Mouse (Mus musculus) stomach, embryonic 15.5 days (tissue): Measurements from ENCODE around the gene Dtymk. TPM values are rescaled to one million over a fixed set of nuclear protein-coding genes. Genes with fewer than 3 reads are reported as not detected.

ENCODE experiments used
- ATAC-seq: fragments of 200-750 bp; cut with Nextera tagmentation; 2 replicates; pipeline ENCODE4 v1.8.0; 2017; ENCODE audit warnings: low read depth, moderate number of reproducible peaks, moderate TSS enrichment; ENCODE audit not compliant: insufficient read depth, low FRiP score
- H3K27ac ChIP-seq: fragments of 300-500 bp; sonication (generic); 2 replicates; pipeline ENCODE4 v1.5.1; 2015; ENCODE audit warnings: mild to moderate bottlenecking, inconsistent platforms
- H3K27me3 ChIP-seq: fragments of 300-500 bp; sonication (generic); replicated peaks from 2 replicates; pipeline ENCODE4 v1.6.1; 2015; ENCODE audit warnings: inconsistent platforms
- H3K36me3 ChIP-seq: fragments of 300-500 bp; sonication (generic); 2 replicates; pipeline ENCODE4 v1.6.1; 2015; ENCODE audit warnings: inconsistent platforms
- H3K4me1 ChIP-seq: fragments of 300-500 bp; sonication (generic); 2 replicates; pipeline ENCODE4 v1.6.1; 2015; ENCODE audit warnings: inconsistent platforms
- H3K4me2 ChIP-seq: fragments of 300-500 bp; sonication (generic); 2 replicates; pipeline ENCODE4 v1.6.1; 2015; ENCODE audit warnings: mild to moderate bottlenecking, inconsistent platforms
- H3K4me3 ChIP-seq: fragments of 300-500 bp; sonication (generic); replicated peaks from 2 replicates; pipeline ENCODE4 v1.5.1; 2015; ENCODE audit warnings: inconsistent platforms
- H3K9ac ChIP-seq: fragments of 300-500 bp; sonication (generic); 2 replicates; pipeline ENCODE4 v1.6.1; 2015; ENCODE audit warnings: inconsistent platforms
- H3K9me3 ChIP-seq: fragments of 300-500 bp; sonication (generic); 2 replicates; pipeline ENCODE4 v1.6.1; 2016; ENCODE audit warnings: inconsistent platforms
- WGBS: fragments of 180-500 bp; shearing (Covaris S2); methylation state at CpG from one replicate; pipeline ENCODE4 v1.1.7; 2015; 5-methylcytosine and 5-hydroxymethylcytosine counted together
- polyA plus RNA-seq: library from polyadenylated mRNA; unstranded; fragments of >200 nt; fragmentation: Nextera tagmentation; extraction: Ambion mirVana; gene quantifications from 2 replicates; pipeline ENCODE4 v1.2.1, GENCODE M21; 2015

Gene Dtymk
- polyA plus RNA-seq, 1 experiment from 2014 or later, result 237 TPM

DNA sequence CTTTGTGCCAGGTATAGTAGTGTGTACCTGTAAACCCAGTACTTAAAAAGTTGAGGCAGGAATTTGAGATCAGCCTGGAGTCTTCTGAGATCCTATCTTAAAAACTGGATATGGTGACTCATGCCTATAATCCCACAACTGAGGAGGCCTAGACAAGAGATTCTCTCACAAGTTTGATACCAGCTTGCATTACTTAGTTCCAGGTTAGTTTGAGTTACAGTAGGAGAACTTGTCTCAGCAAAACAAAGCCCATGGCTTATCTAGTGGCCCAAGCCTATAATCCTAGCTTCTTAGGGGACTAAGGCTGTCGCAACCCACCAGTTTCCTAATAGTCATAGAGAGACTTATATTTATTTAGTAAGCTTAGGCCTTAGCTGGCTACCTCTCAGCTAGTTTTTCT, 41.7 kb downstream of the Dtymk start:
- H3K4me3 ChIP-seq, result no peak overlapping the region
- H3K27ac ChIP-seq, result no peak overlapping the region
- no peak overlapping the region for H3K4me2 ChIP-seq
- no peaks in the 10 kb centered on the region for H3K36me3 ChIP-seq
- 91% methylated on average over 1 of the region's 1 CpGs for WGBS
- H3K9ac ChIP-seq, result no peak overlapping the region
- H3K27me3 ChIP-seq, result no peaks in the 10 kb centered on the region
- peaks cover 4% of the 10 kb centered on the region for H3K4me1 ChIP-seq
- no peaks in the 10 kb centered on the region for H3K9me3 ChIP-seq
- ATAC-seq, result no peak

DNA sequence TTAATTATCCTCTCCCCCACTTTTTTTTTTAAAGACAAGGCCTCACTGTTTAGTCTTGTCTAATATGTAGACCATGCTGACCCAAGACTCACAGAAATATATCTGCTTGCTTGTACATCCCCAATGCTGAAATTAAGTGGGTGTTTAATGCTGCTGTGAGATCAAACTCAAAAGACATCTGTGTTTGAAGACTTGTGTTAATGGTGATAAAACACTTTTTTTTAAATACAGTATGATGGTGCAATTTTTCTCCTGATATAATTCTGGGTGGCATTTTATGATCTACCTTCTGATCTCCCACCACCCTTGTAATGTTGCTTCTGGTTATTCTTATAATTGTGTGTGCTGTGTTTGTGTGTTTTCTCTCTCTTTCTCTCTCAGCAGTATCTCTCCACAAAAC, 45.6 kb downstream of the Dtymk start:
- Histone ChIP-seq H3K4me3 (peak overlapping the region; percentile 99; the same call in 1 of the 2 replicates), H3K27ac (no peak overlapping the region), H3K36me3 (no peaks in the 10 kb centered on the region), H3K9me3 (no peaks in the 10 kb centered on the region), H3K27me3 (no peaks in the 10 kb centered on the region), H3K9ac (no peak overlapping the region), H3K4me2 (peak overlapping the region; percentile 88; the same call in 1 of the 2 replicates), H3K4me1 (peaks cover 4% of the 10 kb centered on the region)
- ATAC-seq, result no peak

DNA sequence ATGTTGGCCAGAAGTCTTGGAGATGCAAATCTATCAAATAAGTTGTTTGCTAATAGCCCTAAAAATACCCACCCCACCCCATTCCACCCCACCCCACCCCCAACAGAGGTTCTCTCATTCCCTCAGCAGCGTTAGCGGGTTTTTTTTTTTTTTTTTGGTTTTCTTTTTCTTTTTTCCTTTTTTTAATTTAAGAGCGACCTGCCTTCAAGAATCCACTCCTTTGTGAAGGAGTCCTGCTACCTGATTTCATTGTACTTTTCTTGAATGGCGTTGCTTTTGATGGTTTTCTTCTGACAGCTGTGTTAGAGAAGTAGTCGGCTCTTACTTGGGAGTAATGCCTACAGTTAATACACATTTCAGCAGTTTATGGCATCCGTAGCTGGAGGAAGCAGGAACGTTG, 46.1 kb downstream of the Dtymk start:
- H3K4me3 ChIP-seq, result peak overlapping the region; percentile 99
- 19% methylated on average over 7 of the region's 7 CpGs for WGBS
- H3K9me3 ChIP-seq, result no peaks in the 10 kb centered on the region
- no peak for ATAC-seq
- no peak overlapping the region for H3K27ac ChIP-seq
- H3K36me3 ChIP-seq, result no peaks in the 10 kb centered on the region
- H3K4me1 ChIP-seq, result peaks cover 4% of the 10 kb centered on the region
- peak overlapping the region; percentile 97; the same call in 1 of the 2 replicates for H3K9ac ChIP-seq
- no peaks in the 10 kb centered on the region for H3K27me3 ChIP-seq
- peak overlapping the region; percentile 88 for H3K4me2 ChIP-seq

DNA sequence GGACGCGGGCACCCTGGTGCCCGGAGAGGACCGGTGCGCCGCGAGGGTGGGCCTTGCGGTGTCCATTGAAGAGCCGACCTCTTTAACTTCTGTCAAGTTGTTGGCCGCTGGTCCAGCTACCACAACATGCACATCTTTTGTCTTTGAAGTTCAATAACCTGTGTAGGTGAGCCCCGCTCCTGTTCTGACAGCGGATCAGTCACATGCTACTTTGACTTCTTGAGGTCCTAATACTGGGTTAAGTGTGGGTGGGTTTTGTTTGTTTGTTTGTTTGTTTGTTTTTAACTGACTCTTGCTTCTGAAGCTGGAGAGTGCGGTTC, 46.5 kb downstream of the Dtymk start:
- H3K9me3 ChIP-seq, result no peaks in the 10 kb centered on the region
- ATAC-seq, result peak; percentile 0; the same call in 1 of the 2 replicates
- H3K27me3 ChIP-seq, result no peaks in the 10 kb centered on the region
- H3K4me1 ChIP-seq, result peaks cover 4% of the 10 kb centered on the region
- peak overlapping the region; percentile 97 for H3K9ac ChIP-seq
- H3K36me3 ChIP-seq, result peaks cover 2% of the 10 kb centered on the region
- H3K27ac ChIP-seq, result peak overlapping the region; percentile 87
- under 1% methylated on average over 13 of the region's 13 CpGs for WGBS
- peak overlapping the region; percentile 99 for H3K4me3 ChIP-seq
- H3K4me2 ChIP-seq, result peak overlapping the region; percentile 88

DNA sequence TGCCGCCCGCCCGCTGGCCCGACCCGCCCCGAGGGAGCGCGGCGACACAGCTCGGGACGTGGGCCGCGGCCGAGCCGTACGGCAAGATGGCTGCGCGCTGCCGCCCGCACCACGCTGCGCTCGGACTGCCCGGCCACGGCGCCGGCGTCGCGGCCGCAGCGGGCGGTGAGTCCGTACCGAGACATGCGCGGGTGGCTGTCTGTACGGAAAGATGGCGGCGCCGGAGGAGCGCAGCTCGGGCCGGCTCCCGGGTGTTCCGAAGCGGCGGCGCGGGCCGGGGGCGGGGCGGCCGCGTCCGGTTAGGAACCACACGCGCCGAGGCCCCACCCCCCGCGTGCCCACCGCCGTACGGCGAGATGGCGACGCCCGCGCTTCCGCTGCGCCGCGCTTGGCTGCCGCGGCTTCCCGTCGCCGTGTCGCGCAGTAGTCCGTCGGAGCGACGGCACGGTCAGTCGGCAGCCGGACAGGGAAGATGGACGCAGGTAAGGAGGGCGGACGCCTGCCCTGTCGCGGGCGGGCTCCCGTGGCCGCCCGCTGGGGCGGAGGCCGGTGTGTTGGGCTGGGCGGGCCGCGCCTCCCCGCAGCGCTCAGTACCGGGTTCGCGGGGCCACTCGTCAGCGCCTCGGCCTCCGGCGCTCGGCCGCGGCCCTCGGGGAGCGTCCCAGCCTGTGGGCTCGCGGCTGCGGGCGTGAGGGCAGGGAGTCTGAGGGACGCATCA, 47.0 kb downstream of the Dtymk start, which contains the start of gene Thap4:
Gene Thap4 (minus strand): TSS at position 292 of the 718 bp plus-strand sequence.
- Histone ChIP-seq H3K9me3 (no peaks in the 10 kb centered on the region), H3K4me2 (peak within 1 kb of the TSS; percentile 88), H3K4me3 (peak within 1 kb of the TSS; percentile 99), H3K4me1 (peaks cover 4% of the 10 kb centered on the region), H3K27ac (peak within 1 kb of the TSS; percentile 87), H3K9ac (peak within 1 kb of the TSS; percentile 97), H3K36me3 (peaks cover 8% of the 10 kb centered on the region), H3K27me3 (no peaks in the 10 kb centered on the region)
- peak; percentile 90 for ATAC-seq
- WGBS, result under 1% methylated on average over 103 of the region's 121 CpGs

DNA sequence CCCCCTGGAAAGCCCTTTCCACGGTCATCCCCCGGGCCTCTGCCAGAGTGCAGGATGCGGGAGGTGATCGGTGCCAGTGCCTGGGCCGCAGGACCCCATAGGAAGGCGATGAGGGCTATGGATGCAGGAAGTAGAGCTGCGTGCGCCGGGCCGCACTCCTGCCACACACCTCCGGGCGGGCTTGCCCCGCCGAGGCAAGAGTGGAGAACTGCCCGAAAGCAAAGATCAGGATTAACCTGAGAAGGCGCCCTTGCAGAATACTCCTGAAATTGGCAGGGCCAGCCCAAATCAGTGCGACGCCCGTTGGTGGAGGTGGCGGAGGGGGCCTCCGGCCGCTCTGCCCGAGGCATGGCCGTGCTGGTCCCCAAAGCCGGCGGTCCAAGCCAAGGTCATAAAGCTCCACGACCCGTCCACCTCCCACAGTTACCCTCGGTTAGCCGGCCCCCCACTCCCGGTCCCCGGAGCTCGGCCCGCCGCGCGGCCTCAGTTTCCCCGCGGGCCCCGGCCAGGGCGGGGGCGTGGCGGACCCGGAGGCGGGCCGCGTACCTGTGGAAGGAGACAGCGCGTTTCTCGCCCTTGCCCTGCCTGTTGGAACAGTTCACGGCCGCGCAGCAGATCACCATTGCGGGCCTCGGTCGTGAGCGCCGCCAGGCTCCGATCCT, 47.7 kb downstream of the Dtymk start:
- H3K27ac ChIP-seq, result peak overlapping the region; percentile 87
- under 1% methylated on average over 59 of the region's 59 CpGs for WGBS
- peak; percentile 63 for ATAC-seq

DNA sequence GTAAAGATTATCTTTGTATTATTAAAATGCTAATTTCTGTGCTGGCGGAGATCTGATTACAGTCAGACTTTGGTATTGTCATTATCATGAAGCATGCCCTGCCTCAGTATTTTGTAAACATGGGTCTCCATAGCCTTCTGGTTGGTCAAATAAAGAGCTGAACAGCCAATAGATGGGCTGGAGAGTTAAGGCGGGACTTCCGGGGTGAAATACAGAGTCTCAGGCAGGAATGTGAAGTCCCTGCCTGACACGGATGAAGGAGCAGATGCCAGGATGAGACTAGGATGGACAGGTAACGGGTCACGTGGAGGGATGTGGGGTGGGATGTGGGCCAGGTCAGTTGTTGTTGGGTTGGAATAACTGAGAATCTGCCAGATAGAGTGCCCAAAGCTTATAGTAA, 50.4 kb downstream of the Dtymk start, which contains the start of gene Atg4b:
Gene Atg4b (plus strand): TSS at position 211 of the 400 bp plus-strand sequence.
- no peaks in the 10 kb centered on the region for H3K27me3 ChIP-seq
- no peak within 1 kb of the TSS for H3K4me3 ChIP-seq
- no peak for ATAC-seq
- peaks cover 15% of the 10 kb centered on the region for H3K36me3 ChIP-seq
- H3K27ac ChIP-seq, result no peak within 1 kb of the TSS
- H3K4me1 ChIP-seq, result peaks cover 4% of the 10 kb centered on the region
- no peaks in the 10 kb centered on the region for H3K9me3 ChIP-seq
- H3K4me2 ChIP-seq, result no peak within 1 kb of the TSS
- H3K9ac ChIP-seq, result no peak within 1 kb of the TSS
- WGBS, result 88% methylated on average over 6 of the region's 6 CpGs

More for the DNA sequence above, 47.7 kb downstream of the Dtymk start:
- H3K4me1 ChIP-seq, result peaks cover 4% of the 10 kb centered on the region
- peak overlapping the region; percentile 97 for H3K9ac ChIP-seq
- peak overlapping the region; percentile 99 for H3K4me3 ChIP-seq
- H3K27me3 ChIP-seq, result no peaks in the 10 kb centered on the region
- no peaks in the 10 kb centered on the region for H3K9me3 ChIP-seq
- peak overlapping the region; percentile 88 for H3K4me2 ChIP-seq
- peaks cover 15% of the 10 kb centered on the region for H3K36me3 ChIP-seq

DNA sequence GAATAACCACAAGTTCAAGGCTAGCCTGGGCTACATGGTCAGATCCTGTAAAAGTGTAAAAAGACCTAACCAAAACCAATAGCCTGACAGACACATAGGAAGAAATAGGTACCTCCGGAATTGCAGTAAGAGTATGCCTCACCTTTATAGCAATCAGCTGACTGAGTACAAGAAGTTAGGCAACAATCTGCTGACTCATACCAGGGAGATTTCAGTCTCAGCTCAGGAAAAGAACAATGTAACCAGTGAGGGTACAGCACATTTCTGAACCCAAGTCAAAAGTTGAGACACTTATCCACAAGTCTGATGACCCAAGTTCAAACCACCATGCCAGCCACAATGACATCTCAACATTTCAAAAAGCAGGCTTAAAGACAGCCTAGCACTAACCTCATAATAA, 53.2 kb downstream of the Dtymk start:
- Histone ChIP-seq H3K36me3 (peaks cover 15% of the 10 kb centered on the region), H3K4me1 (no peaks in the 10 kb centered on the region; the same call in 1 of the 2 replicates), H3K9ac (no peak overlapping the region), H3K4me2 (no peak overlapping the region), H3K27me3 (no peaks in the 10 kb centered on the region), H3K27ac (no peak overlapping the region), H3K9me3 (no peaks in the 10 kb centered on the region), H3K4me3 (no peak overlapping the region)
- WGBS, result 88% methylated on average over 1 of the region's 1 CpGs
- ATAC-seq, result no peak

DNA sequence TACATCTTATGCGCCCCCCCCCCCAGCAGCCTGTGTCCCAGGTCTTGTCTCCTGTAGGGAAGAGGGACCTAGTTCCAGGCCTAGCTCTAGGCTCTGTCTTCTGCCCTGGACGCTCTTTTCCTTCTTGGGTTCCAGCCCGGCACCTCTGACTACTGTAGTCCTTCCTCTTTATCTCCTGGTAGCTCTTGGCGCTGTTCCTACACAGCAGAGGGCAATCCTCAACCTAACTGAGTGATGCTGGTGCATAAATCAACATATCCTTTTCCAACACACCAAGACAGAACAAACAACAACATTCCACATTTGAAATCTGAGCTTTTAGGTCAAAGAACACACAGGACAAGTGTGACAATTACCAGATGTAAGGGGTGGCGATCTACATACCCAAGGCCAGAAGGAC, 55.6 kb downstream of the Dtymk start:
- Histone ChIP-seq H3K9ac (no peak overlapping the region), H3K4me2 (no peak overlapping the region), H3K27ac (no peak overlapping the region), H3K4me3 (no peak overlapping the region), H3K27me3 (no peaks in the 10 kb centered on the region), H3K4me1 (no peaks in the 10 kb centered on the region), H3K9me3 (no peaks in the 10 kb centered on the region), H3K36me3 (peaks cover 15% of the 10 kb centered on the region)
- no peak for ATAC-seq
- WGBS, result 85% methylated on average over 5 of the region's 5 CpGs

DNA sequence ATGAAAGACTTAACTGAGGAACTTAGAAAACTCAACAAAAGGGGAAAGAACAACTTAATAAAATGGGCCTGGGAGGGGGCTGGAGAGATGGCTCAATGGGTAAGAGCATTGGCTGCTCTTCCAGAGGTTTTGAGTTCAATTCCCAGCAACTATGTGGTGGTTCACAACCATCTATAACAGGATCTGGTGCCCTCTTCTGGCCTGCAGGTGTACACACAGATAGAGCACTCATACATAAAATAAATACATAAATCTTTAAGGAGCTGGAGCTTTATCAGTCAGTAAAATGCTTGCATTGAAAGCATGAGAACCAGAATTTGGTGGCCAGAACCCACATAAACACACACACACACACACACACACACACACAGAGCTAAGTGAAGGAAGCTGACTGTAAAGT, 58.8 kb downstream of the Dtymk start:
- no peak overlapping the region for H3K4me2 ChIP-seq
- ATAC-seq, result no peak
- no peak overlapping the region for H3K9ac ChIP-seq
- no peak overlapping the region for H3K27ac ChIP-seq
- H3K27me3 ChIP-seq, result no peaks in the 10 kb centered on the region
- H3K36me3 ChIP-seq, result no peaks in the 10 kb centered on the region
- no peak overlapping the region for H3K4me3 ChIP-seq
- no peaks in the 10 kb centered on the region for H3K4me1 ChIP-seq
- H3K9me3 ChIP-seq, result no peaks in the 10 kb centered on the region
